Mouse (Mus musculus): ENCODE results near the gene Hpse2.

- no peak for TF ChIP-seq CTCF (IDR thresholded peaks at IDR 0.05; ENCODE audit: insufficient read depth, low read length)
- no peak for TF ChIP-seq POLR2A (IDR thresholded peaks at IDR 0.05; ENCODE audit: borderline replicate concordance, extremely low read depth, low read depth, low read length)
Observed at GRCm38 (mm10) chr19:42908553-42908952, 479.6 kb downstream of the Hpse2 start.
